Mouse (Mus musculus) heart, postnatal 36 days (tissue): ENCODE data around the gene Entpd7. TPM values are rescaled to one million over a fixed set of nuclear protein-coding genes. Genes with fewer than 3 reads are reported as not detected.
A peak's percentile ranks its signal among the peaks of the same experiment; 100 is the strongest.

ENCODE experiments used
- DNase-seq, 2 experiments: peaks; one replicate each; pipeline ENCODE4 v3.0.0; 2021 to 2022
- intact Hi-C: fragments of 180-260 bp; cut with DNase I; formaldehyde crosslinking; loops from one replicate; pipeline ENCODE4 v1.15.1; 2025
- total RNA-seq, 2 experiments: library from RNA; stranded (reverse); gene quantifications; 2 replicates each; pipeline ENCODE4 v1.2.3; 2021

The Entpd7 gene
- total RNA-seq, 2 experiments from 2014 or later, result 2.9 to 3.3 TPM

GRCm38 (mm10) chr19:43673513-43674315 is 15.8 kb upstream of the Entpd7 start:
- intact Hi-C loops, result loop anchor here (2.0 kb wide), 1 partner anchor 79 kb away; the partner anchor contains the start of genes Cox15 and Cutc
- no peak for DNase-seq

GRCm38 (mm10) chr19:43674316-43674689 is 15.2 kb upstream of the Entpd7 start:
- intact Hi-C loops, result loop anchor here (2.0 kb wide), 1 partner anchor 78 kb away; the partner anchor contains the start of genes Cox15 and Cutc
- DNase-seq, result peak in 1 of 2 experiments; percentile 47

GRCm38 (mm10) chr19:43674730-43675524 is 14.5 kb upstream of the Entpd7 start, which contains the start of gene Slc25a28:
Gene Slc25a28, minus strand, starts transcription at chr19:43674881.
- intact Hi-C loops, result loop anchor here (2.0 kb wide), 1 partner anchor 78 kb away; the partner anchor contains the start of genes Cox15 and Cutc
- peak; percentile 96 to 98 for DNase-seq

GRCm38 (mm10) chr19:43675525-43676400 is 13.7 kb upstream of the Entpd7 start:
- intact Hi-C loops, result loop anchor here (1.0 to 2.0 kb wide), 2 partner anchors 14 to 77 kb away; partner anchors contain the start of genes Cox15, Cutc and Entpd7
- no peak for DNase-seq

GRCm38 (mm10) chr19:43678467-43679003 is 10.9 kb upstream of the Entpd7 start:
- DNase-seq, result no peak
- intact Hi-C loops, result no loop called here

- intact Hi-C loops, result no loop called here
- no peak for DNase-seq
Measured at GRCm38 (mm10) chr19:43679474-43679981, 9.9 kb upstream of the Entpd7 start.

GRCm38 (mm10) chr19:43681541-43681940 is 7.9 kb upstream of the Entpd7 start:
- DNase-seq, result no peak
- intact Hi-C loops, result no loop called here

- intact Hi-C loops, result no loop called here
- DNase-seq, result no peak
Measured at GRCm38 (mm10) chr19:43692815-43693214, 3.3 kb downstream of the Entpd7 start.

- no peak for DNase-seq
- intact Hi-C loops, result no loop called here
Measured at GRCm38 (mm10) chr19:43695514-43695964, 6.1 kb downstream of the Entpd7 start.

GRCm38 (mm10) chr19:43697666-43698370 is 8.3 kb downstream of the Entpd7 start:
- DNase-seq, result no peak
- intact Hi-C loops, result no loop called here

GRCm38 (mm10) chr19:43699021-43699762 is 9.7 kb downstream of the Entpd7 start:
- no peak for DNase-seq
- intact Hi-C loops, result no loop called here

GRCm38 (mm10) chr19:43699763-43700155 is 10.3 kb downstream of the Entpd7 start:
- DNase-seq, result no peak
- intact Hi-C loops, result no loop called here

- no peak for DNase-seq
- intact Hi-C loops, result no loop called here
Measured at GRCm38 (mm10) chr19:43704211-43704610, 14.7 kb downstream of the Entpd7 start.

- intact Hi-C loops, result no loop called here
- no peak for DNase-seq
Measured at GRCm38 (mm10) chr19:43704787-43705497, 15.5 kb downstream of the Entpd7 start.

GRCm38 (mm10) chr19:43708206-43708605 is 18.7 kb downstream of the Entpd7 start:
- no peak for DNase-seq
- intact Hi-C loops, result no loop called here

GRCm38 (mm10) chr19:43709317-43709716 is 19.8 kb downstream of the Entpd7 start:
- no peak for DNase-seq
- intact Hi-C loops, result no loop called here

GRCm38 (mm10) chr19:43711159-43711916 is 21.9 kb downstream of the Entpd7 start:
- intact Hi-C loops, result no loop called here
- DNase-seq, result peak in 1 of 2 experiments; percentile 25
